Mouse (Mus musculus) C2C12 (cell line): ENCODE results near the gene Mastl. TPM values are rescaled to one million over a fixed set of nuclear protein-coding genes. Genes with fewer than 3 reads are reported as not detected.
A peak's percentile ranks its signal among the peaks of the same experiment; 100 is the strongest.

Source experiments
- H3K27me3 ChIP-seq: one replicate; pipeline ENCODE4 v1.6.1; 2011; ENCODE audit not compliant: control insufficient read depth, insufficient read depth, insufficient read length
- H3K36me3 ChIP-seq: one replicate; pipeline ENCODE4 v1.6.1; 2011; ENCODE audit not compliant: control insufficient read depth, insufficient read depth
- H3K4me3 ChIP-seq: one replicate; pipeline ENCODE4 v1.5.1; 2011; ENCODE audit warnings: mild to moderate bottlenecking, control low read depth; ENCODE audit not compliant: poor library complexity, insufficient read depth, severe bottlenecking
- H3K79me2 ChIP-seq: one replicate; pipeline ENCODE4 v1.6.1; 2011; ENCODE audit not compliant: control insufficient read depth, insufficient read depth
- H3K79me3 ChIP-seq: one replicate; pipeline ENCODE4 v1.6.1; 2011; ENCODE audit warnings: low read depth, control low read depth
- H3ac ChIP-seq: one replicate; pipeline ENCODE3; 2011; ENCODE audit warnings: low read depth; ENCODE audit not compliant: control insufficient read depth, insufficient read length
- CEBPB ChIP-seq: IDR thresholded peaks from one replicate; pipeline ENCODE4 v1.6.1; 2011; ENCODE audit warnings: low read depth, mild to moderate bottlenecking, control low read depth, moderate library complexity
- CTCF ChIP-seq: IDR thresholded peaks from one replicate; pipeline ENCODE4 v1.5.1; 2011; ENCODE audit not compliant: control insufficient read depth, insufficient read depth, insufficient read length
- FOSL1 ChIP-seq: IDR thresholded peaks from one replicate; pipeline ENCODE4 v1.8.0; 2011; ENCODE audit warnings: mild to moderate bottlenecking, low read length; ENCODE audit not compliant: poor library complexity, insufficient read depth, severe bottlenecking
- MAX ChIP-seq: IDR thresholded peaks from one replicate; pipeline ENCODE4 v1.6.1; 2011; ENCODE audit warnings: mild to moderate bottlenecking, control low read depth
- MYOD1 ChIP-seq: IDR thresholded peaks from one replicate; pipeline ENCODE4 v1.6.1; 2011; ENCODE audit warnings: low read depth; ENCODE audit not compliant: control insufficient read depth, insufficient read length
- MYOG ChIP-seq: IDR thresholded peaks from one replicate; pipeline ENCODE4 v1.6.1; 2011; ENCODE audit not compliant: control insufficient read depth, insufficient read length; ENCODE audit errors: extremely low read depth
- USF1 ChIP-seq: IDR thresholded peaks from one replicate; pipeline ENCODE4 v1.6.1; 2011; ENCODE audit warnings: low read depth, mild to moderate bottlenecking, control low read depth, moderate library complexity
- polyA plus RNA-seq: library from polyadenylated mRNA; unstranded; fragments of >200 nt; fragmentation: generic; extraction: Trizol; gene quantifications from one replicate; pipeline ENCODE4 v1.2.1, GENCODE M21; 2012; ENCODE audit warnings: missing spikeins

Gene Mastl
- polyA plus RNA-seq, 1 experiment, result 3.7 TPM

DNA sequence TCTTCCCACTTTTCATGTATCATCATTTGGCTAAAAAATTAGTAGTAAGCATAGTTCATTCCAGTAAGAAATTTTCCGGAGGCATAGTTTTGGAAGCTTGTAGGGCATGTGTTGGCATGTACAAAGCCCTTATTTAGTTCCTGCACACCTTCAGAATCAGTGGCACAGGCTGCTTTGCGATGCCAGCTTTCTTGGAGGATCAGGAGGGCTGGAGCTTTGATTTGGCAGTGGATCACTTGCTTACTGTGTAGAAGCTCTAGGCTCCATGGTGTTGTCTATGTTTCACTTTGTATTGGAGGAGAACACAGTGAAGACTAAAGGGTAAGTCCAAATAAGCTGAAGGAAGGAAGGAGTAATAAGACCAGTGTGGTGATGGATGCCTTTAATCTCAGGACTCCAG lies 85.3 kb downstream of the Mastl start:
- Histone ChIP-seq H3ac (no peak overlapping the region), H3K79me3 (peaks cover 3% of the 10 kb centered on the region), H3K4me3 (no peak overlapping the region), H3K79me2 (peaks cover 17% of the 10 kb centered on the region), H3K27me3 (no peaks in the 10 kb centered on the region), H3K36me3 (no peaks in the 10 kb centered on the region)
- TF ChIP-seq MAX, result no peak
- no peak for TF ChIP-seq USF1
- TF ChIP-seq FOSL1, result no peak
- no peak for TF ChIP-seq CEBPB
- TF ChIP-seq MYOD1, result no peak
- no peak for TF ChIP-seq CTCF
- no peak for TF ChIP-seq MYOG

GRCm38 (mm10) chr2:23068894-23069744 lies 86.7 kb downstream of the Mastl start:
- peak overlapping the region; percentile 71 for H3K4me3 ChIP-seq
- TF ChIP-seq MAX (peak; percentile 38), MYOG (no peak)
- H3K79me2 ChIP-seq, result peaks cover 17% of the 10 kb centered on the region
- no peaks in the 10 kb centered on the region for H3K27me3 ChIP-seq
- H3K36me3 ChIP-seq, result no peaks in the 10 kb centered on the region
- H3ac ChIP-seq, result peak overlapping the region; percentile 79
- peaks cover 1% of the 10 kb centered on the region for H3K79me3 ChIP-seq

- peak overlapping the region; percentile 79 for H3ac ChIP-seq
- peak overlapping the region; percentile 71 for H3K4me3 ChIP-seq
- no peaks in the 10 kb centered on the region for H3K36me3 ChIP-seq
- H3K79me3 ChIP-seq, result peaks cover 1% of the 10 kb centered on the region
- peaks cover 14% of the 10 kb centered on the region for H3K79me2 ChIP-seq
- no peak for TF ChIP-seq MAX
- no peak for TF ChIP-seq CEBPB
- no peak for TF ChIP-seq USF1
- TF ChIP-seq FOSL1, result no peak
- TF ChIP-seq MYOG, result no peak
- TF ChIP-seq MYOD1, result no peak
- TF ChIP-seq CTCF, result no peak
- H3K27me3 ChIP-seq, result no peaks in the 10 kb centered on the region
These were observed 87.5 kb downstream of the Mastl start for GRCm38 (mm10) chr2:23068370-23068737.

DNA sequence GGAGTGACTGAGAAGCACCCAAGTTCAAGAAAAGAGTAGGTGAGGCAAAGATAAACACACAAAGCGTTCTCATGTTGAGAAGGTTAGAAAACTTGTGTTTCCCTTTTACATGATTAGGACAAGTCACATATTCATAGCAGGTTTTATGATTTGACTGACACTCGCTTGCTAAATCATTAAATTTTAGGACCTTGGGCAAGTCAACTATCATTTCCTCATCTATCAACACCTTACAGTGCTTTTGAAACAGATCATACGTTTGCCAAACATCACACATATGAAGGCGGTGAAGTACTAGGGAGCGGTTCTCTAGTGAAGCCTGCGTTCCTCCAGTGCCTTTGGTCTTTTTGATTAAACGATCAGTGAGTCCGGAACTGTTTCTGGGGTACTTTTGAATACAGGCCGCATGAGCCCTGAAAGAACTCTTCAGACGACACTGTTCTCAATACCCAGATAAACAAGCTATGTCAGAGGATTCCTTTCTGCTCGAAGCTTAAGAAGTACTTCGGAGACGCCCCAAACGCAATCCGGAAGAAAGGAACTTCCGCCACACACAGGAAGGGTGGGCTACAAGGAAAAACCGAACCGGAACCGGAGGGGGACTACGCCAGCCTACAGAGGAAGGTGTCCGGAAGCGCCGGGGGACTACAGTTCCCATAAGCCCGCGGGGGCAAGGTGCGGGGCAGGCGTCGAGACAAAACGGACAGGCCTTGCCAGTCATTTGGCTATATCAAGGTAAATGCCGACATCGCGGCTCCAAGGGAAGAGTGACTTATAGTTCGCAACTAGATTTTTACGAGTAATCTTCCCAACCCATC lies 88.1 kb downstream of the Mastl start, which contains the start of gene Acbd5:
Acbd5 (plus strand) TSS at position 616 of the 818 bp plus-strand sequence.
- H3K4me3 ChIP-seq, result peak within 1 kb of the TSS; percentile 71
- no peaks in the 10 kb centered on the region for H3K36me3 ChIP-seq
- TF ChIP-seq MYOD1 (no peak), USF1 (no peak), MAX (peak; percentile 67), MYOG (no peak), CEBPB (no peak)
- peak within 1 kb of the TSS; percentile 79 for H3ac ChIP-seq
- peaks cover 1% of the 10 kb centered on the region for H3K79me3 ChIP-seq
- H3K79me2 ChIP-seq, result peaks cover 11% of the 10 kb centered on the region
- no peaks in the 10 kb centered on the region for H3K27me3 ChIP-seq

Other genes with a start within 250 kb of the Mastl start
- gene Abi1, start 115.8 kb downstream of the Mastl start, polyA plus RNA-seq, result 22.0 TPM
- 4.2 TPM for gene Acbd5, start 87.9 kb downstream of the Mastl start, polyA plus RNA-seq
- 13.1 TPM for gene Yme1l1, start 345 bp upstream of the Mastl start, polyA plus RNA-seq
- gene 4931423N10Rik, start 51.5 kb upstream of the Mastl start, polyA plus RNA-seq, result not detected
- gene Nxph2, start 165.2 kb upstream of the Mastl start, polyA plus RNA-seq, result not detected